Mouse (Mus musculus): ENCODE results near the gene Pik3c2a.

Gene Pik3c2a

DNA sequence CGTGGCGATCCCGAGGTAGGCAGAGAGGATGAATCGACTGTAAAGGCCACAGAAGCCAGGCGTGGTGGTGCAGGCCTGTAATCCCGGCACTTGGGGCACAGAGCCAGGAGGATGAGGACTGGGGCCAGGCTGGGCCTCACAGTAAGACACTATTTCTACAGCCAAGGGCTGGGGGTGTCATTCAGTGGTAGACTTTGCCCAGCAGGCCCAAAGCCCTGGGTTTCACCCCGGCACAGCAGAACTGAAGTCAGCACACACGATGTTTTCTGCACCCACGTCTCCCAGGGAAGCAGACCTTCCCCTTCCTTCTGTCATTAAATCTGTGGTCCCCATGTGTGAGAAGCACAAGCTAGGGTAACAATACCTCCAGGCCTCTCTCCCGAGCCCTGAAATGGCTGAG is 144.9 kb downstream of the Pik3c2a start:
- no peak for DNase-seq (ENCODE audit: low read depth)

DNA sequence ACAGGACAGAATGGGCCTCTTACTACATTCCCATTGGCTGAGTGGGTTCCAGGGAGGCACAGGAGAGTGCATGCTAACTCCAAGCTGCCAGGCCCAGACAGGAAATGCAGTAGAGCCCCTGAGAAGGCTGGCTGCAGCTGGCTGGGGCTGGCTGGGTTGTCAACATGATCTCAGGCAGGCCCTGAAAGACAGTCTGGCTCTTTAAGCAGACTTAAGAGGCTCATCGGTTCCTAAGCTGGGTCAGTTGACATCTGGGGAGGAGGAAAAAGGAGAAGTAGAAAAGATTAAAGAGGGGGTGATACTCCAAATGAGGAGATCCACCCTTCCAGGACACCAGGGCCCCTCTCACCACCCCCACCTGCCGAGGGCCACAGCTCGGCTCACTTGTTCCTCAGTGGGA is 148.3 kb downstream of the Pik3c2a start:
- DNase-seq (ENCODE audit: low read depth) = no peak

DNA sequence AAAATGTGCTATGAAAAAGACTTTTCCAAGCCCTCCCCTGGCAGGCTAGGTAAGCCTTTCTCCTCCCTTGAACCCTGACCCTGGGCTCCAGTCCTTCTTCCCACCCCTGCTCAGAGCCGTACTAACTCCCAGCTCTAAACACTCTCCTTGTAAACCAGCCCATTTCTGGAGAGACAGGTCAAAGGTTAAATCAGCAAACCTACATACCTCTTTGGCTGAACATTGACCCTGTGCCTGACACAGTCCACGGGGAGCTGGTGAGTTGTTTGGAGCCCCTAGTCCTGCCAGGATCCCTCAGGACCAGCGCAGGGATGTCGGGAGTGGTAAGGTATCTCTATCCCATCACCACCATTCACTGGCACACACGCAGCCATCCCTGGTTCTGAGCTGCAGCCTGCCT is 150.9 kb downstream of the Pik3c2a start:
- no peak for DNase-seq (ENCODE audit: low read depth)

DNA sequence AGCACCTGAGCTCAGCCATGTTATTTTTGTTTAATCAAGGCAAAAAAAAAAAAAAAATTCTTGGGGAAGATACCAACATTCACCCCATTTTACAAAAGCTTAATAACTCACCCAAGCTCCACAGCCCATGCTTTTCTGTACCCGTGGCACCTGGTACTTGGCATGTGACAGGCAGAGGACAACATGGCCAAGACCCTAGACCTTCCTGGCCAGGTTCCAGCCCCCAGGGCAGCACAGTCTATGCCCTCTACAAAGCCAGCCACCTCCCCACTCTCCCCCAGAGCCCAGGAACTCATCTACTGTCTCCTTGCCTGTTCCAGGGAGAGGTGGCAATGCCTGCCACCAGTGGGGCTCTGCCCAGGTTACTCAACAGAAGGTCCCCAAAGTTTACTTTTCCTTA is 152.7 kb downstream of the Pik3c2a start:
- no peak for DNase-seq (ENCODE audit: low read depth)

DNA sequence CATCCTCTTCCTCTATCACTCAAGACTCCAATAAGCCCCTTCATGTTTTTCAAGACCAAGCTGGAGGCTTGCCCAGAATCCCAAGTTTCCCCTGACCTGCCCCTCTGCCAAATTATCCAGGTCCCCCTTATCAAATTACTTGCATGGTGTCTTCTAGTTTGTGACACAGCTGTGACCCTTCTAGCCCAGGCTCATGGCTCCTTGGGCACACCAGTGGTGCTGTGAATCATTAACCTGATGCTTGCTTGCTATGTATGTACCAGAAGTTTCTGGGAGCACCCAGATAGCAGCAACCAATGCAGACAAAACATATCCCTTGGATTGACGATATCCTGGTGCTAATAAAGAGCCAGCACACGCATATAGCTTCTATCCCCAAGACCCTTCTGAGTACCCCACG is 154.3 kb downstream of the Pik3c2a start:
- no peak for DNase-seq (ENCODE audit: low read depth)

DNA sequence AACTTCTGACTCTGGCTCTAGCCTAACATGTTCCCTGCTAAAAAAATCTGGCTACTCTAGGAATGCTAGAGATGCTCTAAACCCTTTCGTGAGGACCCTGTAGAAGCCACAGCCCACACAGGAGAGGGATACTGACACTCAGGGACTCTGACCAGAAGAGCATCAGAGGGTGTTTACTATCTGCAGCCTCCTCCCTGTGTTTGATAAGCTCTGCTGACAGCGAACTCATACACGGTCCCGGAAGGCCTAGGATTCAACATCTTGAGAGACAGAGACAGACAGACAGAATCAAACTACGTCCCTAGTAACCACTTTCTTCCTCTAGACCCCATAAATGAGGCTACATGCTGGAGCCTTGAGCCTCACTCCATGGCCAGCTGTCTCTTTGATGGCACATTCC is 155.3 kb downstream of the Pik3c2a start:
- DNase-seq (ENCODE audit: low read depth) = no peak
